Mouse (Mus musculus) C2C12 (cell line): ENCODE measurements around the gene Ldlrad1.

ENCODE experiments used
- CTCF ChIP-seq: IDR thresholded peaks from one replicate; pipeline ENCODE4 v1.5.1; 2011; ENCODE audit not compliant: control insufficient read depth, insufficient read depth, insufficient read length
- MYOG ChIP-seq: IDR thresholded peaks from one replicate; pipeline ENCODE4 v1.6.1; 2011; ENCODE audit not compliant: control insufficient read depth, insufficient read length; ENCODE audit errors: extremely low read depth
- USF1 ChIP-seq: IDR thresholded peaks from one replicate; pipeline ENCODE4 v1.6.1; 2011; ENCODE audit warnings: low read depth, mild to moderate bottlenecking, control low read depth, moderate library complexity

- no peak for TF ChIP-seq USF1
- TF ChIP-seq MYOG = no peak
- no peak for TF ChIP-seq CTCF
Observed at GRCm38 (mm10) chr4:107247110-107247509, 38.1 kb downstream of the Ldlrad1 start.
